16 mouse cellular contexts compared by ENCODE assay signal in genomic region chr4:142298770-142299337, GRCm38 (mm10). TPM values are rescaled to one million over a fixed set of nuclear protein-coding genes. Genes with fewer than 3 reads are reported as not detected.
"Had no signal": no experiment of that assay in that cellular context is flagged by ENCODE, and none has a peak within 500 bp of the region (broad histone marks: within the 10 kb centered on the region; RNA-seq: fewer than 3 reads in every experiment).

No protein-coding gene starts in this region.

- H3K27me3 ChIP-seq: limb, embryonic 13.5 days; liver, embryonic 15.5 days; stomach, embryonic 15.5 days had no signal

- H3K4me1 ChIP-seq: liver, embryonic 15.5 days; stomach, embryonic 15.5 days had no signal

- H3K4me2 ChIP-seq: limb, embryonic 13.5 days; liver, embryonic 15.5 days; stomach, embryonic 15.5 days had no signal

- H3K9ac ChIP-seq: limb, embryonic 13.5 days; liver, embryonic 15.5 days; stomach, embryonic 15.5 days had no signal

- DNase-seq: kidney, adult 11 months; kidney, adult 9 months; kidney, postnatal 10 days; kidney, postnatal 4 days; left cerebral cortex, postnatal 4 days; lung, adult 2 months; lung, postnatal 36 days; right cerebral cortex, postnatal 14 days; thymus, adult 2 months; thymus, postnatal 25 days had no signal

- H3K36me3 ChIP-seq: limb, embryonic 13.5 days; liver, embryonic 15.5 days; stomach, embryonic 15.5 days had no signal

- H3K4me3 ChIP-seq: layer of hippocampus, adult 2 months; limb, embryonic 13.5 days; liver, embryonic 15.5 days; stomach, embryonic 15.5 days had no signal

- ATAC-seq: lung, postnatal 0 days had no signal

- H3K9me3 ChIP-seq: limb, embryonic 13.5 days; liver, embryonic 15.5 days; stomach, embryonic 15.5 days had no signal

- H3K27ac ChIP-seq: layer of hippocampus, adult 2 months; limb, embryonic 13.5 days; liver, embryonic 15.5 days; stomach, embryonic 15.5 days had no signal

RNA-seq across cellular contexts. Expression of gene Kazn, which starts 59.7 kb away (rescaled TPM):
- total RNA-seq: neutrophil, adult 5-6 weeks had no signal
